In genomic region chr3:99140940-99141854, GRCm38 (mm10) we compare ENCODE assay signal across 8 mouse cellular contexts. TPM values are rescaled to one million over a fixed set of nuclear protein-coding genes. Genes with fewer than 3 reads are reported as not detected.
DNase-seq lines count a peak whose midpoint lies in the region; ATAC-seq and TF ChIP-seq lines count a peak whose summit lies in the region.

TSS of gene Wars2 (plus strand) at chr3:99141068.

- peak within 1 kb of the TSS; percentile 73 for H3K4me2 ChIP-seq in heart, embryonic 15.5 days
- H3K4me2 ChIP-seq in liver, embryonic 14.5 days (ENCODE audit: low read depth), result peak within 1 kb of the TSS; percentile 92
- H3K4me2 ChIP-seq in neural tube, embryonic 11.5 days (ENCODE audit: low read depth), result peak within 1 kb of the TSS; percentile 64
- peak within 1 kb of the TSS; percentile 76 for H3K4me2 ChIP-seq in stomach, postnatal 0 days (replicated peaks; ENCODE audit: low read depth)

- H3K27me3 ChIP-seq in forebrain, embryonic 10.5 days (ENCODE audit: poor library complexity, severe bottlenecking), result no peaks in the 10 kb centered on the region
- no peaks in the 10 kb centered on the region for H3K27me3 ChIP-seq in heart, embryonic 15.5 days
- H3K27me3 ChIP-seq in liver, embryonic 14.5 days (ENCODE audit: control insufficient read depth, insufficient read depth, low read length), result no peaks in the 10 kb centered on the region
- H3K27me3 ChIP-seq in neural tube, embryonic 11.5 days (ENCODE audit: control insufficient read depth, insufficient read depth, low read length), result no peaks in the 10 kb centered on the region
- no peaks in the 10 kb centered on the region; the same call in 1 of the 2 replicates for H3K27me3 ChIP-seq in stomach, postnatal 0 days (ENCODE audit: control insufficient read depth, insufficient read depth, low read length)

- H3K9ac ChIP-seq in heart, embryonic 15.5 days, result peak within 1 kb of the TSS; percentile 56
- H3K9ac ChIP-seq in liver, embryonic 14.5 days (replicated peaks), result peak within 1 kb of the TSS; percentile 75
- peak within 1 kb of the TSS; percentile 56 for H3K9ac ChIP-seq in neural tube, embryonic 11.5 days (ENCODE audit: low read length)
- H3K9ac ChIP-seq in stomach, postnatal 0 days (ENCODE audit: low read length), result peak within 1 kb of the TSS; percentile 63

- ATAC-seq in heart, embryonic 15.5 days (replicated peaks; ENCODE audit: insufficient number of reproducible peaks, insufficient read depth, low FRiP score, low read depth), result peak; percentile 99
- ATAC-seq in liver, embryonic 14.5 days (ENCODE audit: insufficient read depth), result peak; percentile 99
- peak; percentile 100 for ATAC-seq in neural tube, embryonic 11.5 days (ENCODE audit: insufficient read depth, low FRiP score, low TSS enrichment)
- peak; percentile 100 for ATAC-seq in stomach, postnatal 0 days (ENCODE audit: low FRiP score, low TSS enrichment)

- DNase-seq in CD8-positive naive resting alpha-beta T cell, adult 2 months (ENCODE audit: low read depth in 2 of 2, low spot score in 2 of 2), result peak; percentile 85 to 90
- peak; percentile 73 for DNase-seq in c-Kit-positive CD71-negative TER-119-negative erythroid progenitor cells, embryonic 14.5 days (ENCODE audit: low read depth)
- peak; percentile 94 for DNase-seq in forebrain, embryonic 10.5 days (ENCODE audit: extremely low spot score, low spot score)
- peak; percentile 96 for DNase-seq in kidney, postnatal 25 days
- DNase-seq in liver, embryonic 14.5 days (ENCODE audit: low read depth in 3 of 3, low spot score in 3 of 3), result peak; percentile 75 to 79 (median 78)
- peak; percentile 95 for DNase-seq in neural tube, embryonic 11.5 days (ENCODE audit: low spot score)
- peak; percentile 95 for DNase-seq in stomach, postnatal 0 days (ENCODE audit: low spot score)

- H3K9me3 ChIP-seq in forebrain, embryonic 10.5 days, result no peaks in the 10 kb centered on the region
- no peaks in the 10 kb centered on the region for H3K9me3 ChIP-seq in heart, embryonic 15.5 days (replicated peaks)
- H3K9me3 ChIP-seq in liver, embryonic 14.5 days (ENCODE audit: control insufficient read depth, low read length), result no peaks in the 10 kb centered on the region
- no peaks in the 10 kb centered on the region for H3K9me3 ChIP-seq in neural tube, embryonic 11.5 days (ENCODE audit: control insufficient read depth, low read length)
- no peaks in the 10 kb centered on the region for H3K9me3 ChIP-seq in stomach, postnatal 0 days (ENCODE audit: control insufficient read depth, low read length)

- H3K4me3 ChIP-seq in forebrain, embryonic 10.5 days, result peak within 1 kb of the TSS; percentile 65
- peak within 1 kb of the TSS; percentile 63 for H3K4me3 ChIP-seq in heart, embryonic 15.5 days
- H3K4me3 ChIP-seq in liver, embryonic 14.5 days (ENCODE audit: insufficient read depth in 1 of 2, low read depth in 2 of 2, low read length in 2 of 2), result peak within 1 kb of the TSS; percentile 71 to 77
- H3K4me3 ChIP-seq in neural tube, embryonic 11.5 days (ENCODE audit: low read depth, low read length), result peak within 1 kb of the TSS; percentile 42
- H3K4me3 ChIP-seq in stomach, postnatal 0 days (ENCODE audit: low read depth, low read length), result peak within 1 kb of the TSS; percentile 59

- no peaks in the 10 kb centered on the region for H3K36me3 ChIP-seq in forebrain, embryonic 10.5 days (replicated peaks)
- no peaks in the 10 kb centered on the region for H3K36me3 ChIP-seq in heart, embryonic 15.5 days
- H3K36me3 ChIP-seq in liver, embryonic 14.5 days (replicated peaks; ENCODE audit: control insufficient read depth, insufficient read depth, low read depth), result no peaks in the 10 kb centered on the region
- H3K36me3 ChIP-seq in neural tube, embryonic 11.5 days (ENCODE audit: control insufficient read depth, insufficient read depth, low read length), result no peaks in the 10 kb centered on the region
- H3K36me3 ChIP-seq in stomach, postnatal 0 days (ENCODE audit: control insufficient read depth, insufficient read depth, low read length), result no peaks in the 10 kb centered on the region

- under 1% methylated on average over 57 of the region's 57 CpGs for WGBS in forebrain, embryonic 10.5 days
- under 1% methylated on average over 57 of the region's 57 CpGs for WGBS in heart, embryonic 15.5 days
- under 1% methylated on average over 57 of the region's 57 CpGs for WGBS in liver, embryonic 14.5 days (ENCODE audit: insufficient replicate concordance)
- under 1% methylated on average over 57 of the region's 57 CpGs for WGBS in neural tube, embryonic 11.5 days
- WGBS in stomach, postnatal 0 days, result under 1% methylated on average over 57 of the region's 57 CpGs

- peak within 1 kb of the TSS; percentile 96 for H3K27ac ChIP-seq in forebrain, embryonic 10.5 days
- H3K27ac ChIP-seq in heart, embryonic 15.5 days, result peak within 1 kb of the TSS; percentile 93
- H3K27ac ChIP-seq in liver, embryonic 14.5 days, result peak within 1 kb of the TSS; percentile 85
- peak within 1 kb of the TSS; percentile 72 for H3K27ac ChIP-seq in neural tube, embryonic 11.5 days (ENCODE audit: low read depth, low read length)
- H3K27ac ChIP-seq in stomach, postnatal 0 days (replicated peaks), result peak within 1 kb of the TSS; percentile 94

- no peak for TF ChIP-seq EP300 in liver, embryonic 14.5 days (IDR thresholded peaks at IDR 0.05; ENCODE audit: low read depth)
- no peak for TF ChIP-seq EP300 in stomach, postnatal 0 days (optimal IDR thresholded peaks at IDR 0.05)

- H3K4me1 ChIP-seq in forebrain, embryonic 10.5 days, result peaks cover 16% of the 10 kb centered on the region
- H3K4me1 ChIP-seq in heart, embryonic 15.5 days (replicated peaks), result peaks cover 5% of the 10 kb centered on the region; the same call in 1 of the 2 replicates
- H3K4me1 ChIP-seq in liver, embryonic 14.5 days (replicated peaks; ENCODE audit: control insufficient read depth in 2 of 2, insufficient read depth in 2 of 2, low read length in 1 of 2), result peaks cover 0 to 8% of the 10 kb centered on the region in 2 experiments; a peak in 2 of 4 replicates
- no peaks in the 10 kb centered on the region for H3K4me1 ChIP-seq in neural tube, embryonic 11.5 days (ENCODE audit: control insufficient read depth, insufficient read depth, low read length)
- 0 out of 2 replicates have a peak, but pooled peaks cover 5% of the 10 kb centered on the region for H3K4me1 ChIP-seq in stomach, postnatal 0 days (replicated peaks; ENCODE audit: control insufficient read depth, insufficient read depth)

- TF ChIP-seq CTCF in liver, embryonic 14.5 days (IDR thresholded peaks at IDR 0.05; ENCODE audit: low read depth), result peak; percentile 45; the same call in 1 of the 2 replicates
- peak; percentile 54 for TF ChIP-seq CTCF in stomach, postnatal 0 days (IDR thresholded peaks at IDR 0.05; ENCODE audit: low read depth)

RNA-seq across cellular contexts. Expression of gene Wars2, which starts in this region (rescaled TPM):
- polyA plus RNA-seq in forebrain, embryonic 10.5 days (2016; fragmentation: Nextera tagmentation; extraction: Ambion mirVana), result 7.3 and 7.6 TPM in 2 replicates
- polyA plus RNA-seq in heart, embryonic 15.5 days (2015; fragmentation: Nextera tagmentation; extraction: Ambion mirVana), result 6.2 and 8.3 TPM in 2 replicates
- 1.3 and 2.1 TPM in 2 replicates for polyA plus RNA-seq in liver, embryonic 14.5 days (2012; rRNA removed)
- 2.1 and 2.8 TPM in 2 replicates for polyA plus RNA-seq in liver, embryonic 14.5 days (2014; fragmentation: Nextera tagmentation; extraction: Ambion mirVana)
- polyA plus RNA-seq in neural tube, embryonic 11.5 days (2014; fragmentation: Nextera tagmentation; extraction: Ambion mirVana), result 4.9 and 5.3 TPM in 2 replicates
- 3.1 and 3.2 TPM in 2 replicates for polyA plus RNA-seq in stomach, postnatal 0 days (2015; fragmentation: Nextera tagmentation; extraction: Ambion mirVana)

Comparison
In these comparisons a context has a peak if more than half of its experiments do, and no peak if none do; other contexts are left out.
1. Peak in every context shown above with its lines: DNase-seq, ATAC-seq, H3K4me3 ChIP-seq and H3K27ac ChIP-seq.